Mouse (Mus musculus): ENCODE results near the gene Zkscan1. TPM values are rescaled to one million over a fixed set of nuclear protein-coding genes. Genes with fewer than 3 reads are reported as not detected.

Gene Zkscan1
- polyA plus RNA-seq, 1 experiment from 2014 or later = 8.4 TPM

DNA sequence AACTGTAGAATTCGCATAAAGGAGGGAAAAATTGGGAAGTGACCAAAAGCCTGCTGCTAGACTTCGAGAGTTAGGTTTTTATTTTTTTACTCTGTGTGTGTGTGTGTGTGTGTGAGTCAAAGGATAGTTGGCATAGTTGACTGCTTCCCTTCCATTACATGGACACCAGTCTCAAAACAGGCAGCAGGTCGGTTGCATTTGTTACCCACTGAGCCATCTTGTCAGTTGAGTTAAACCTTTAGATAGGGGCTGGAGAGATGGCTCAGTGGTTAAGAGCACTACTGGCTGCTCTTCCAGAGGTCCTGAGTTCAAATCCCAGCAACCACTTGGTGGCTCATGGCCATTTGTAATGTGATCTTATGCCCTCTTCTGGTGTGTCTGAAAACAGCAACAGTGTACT, 33.2 kb downstream of the Zkscan1 start:
- 63% methylated on average over 3 of the region's 3 CpGs for WGBS

GRCm38 (mm10) chr5:138132425-138133064, 47.7 kb downstream of the Zkscan1 start:
- Histone ChIP-seq H3K36me3 (peaks cover 66% of the 10 kb centered on the region), H3K9ac (no peak overlapping the region), H3K4me3 (no peak overlapping the region), H3K27me3 (no peaks in the 10 kb centered on the region), H3K9me3 (replicated peaks) (no peaks in the 10 kb centered on the region), H3K4me1 (replicated peaks) (no peaks in the 10 kb centered on the region), H3K4me2 (no peak overlapping the region), H3K27ac (no peak overlapping the region)
- WGBS = 78% methylated on average over 5 of the region's 5 CpGs
- no peak for ATAC-seq (replicated peaks; ENCODE audit: insufficient number of reproducible peaks, insufficient read depth, low FRiP score, low read depth)

More for the DNA sequence above, 33.2 kb downstream of the Zkscan1 start:
- H3K4me1 ChIP-seq (replicated peaks) = peaks cover 20% of the 10 kb centered on the region
- H3K27me3 ChIP-seq = no peaks in the 10 kb centered on the region
- ATAC-seq (replicated peaks; ENCODE audit: insufficient number of reproducible peaks, insufficient read depth, low FRiP score, low read depth) = no peak
- H3K27ac ChIP-seq = no peak overlapping the region; the same call in 1 of the 2 replicates
- H3K4me3 ChIP-seq = peak overlapping the region; percentile 76
- no peaks in the 10 kb centered on the region for H3K9me3 ChIP-seq (replicated peaks)
- H3K36me3 ChIP-seq = peaks cover 18% of the 10 kb centered on the region
- H3K4me2 ChIP-seq = peak overlapping the region; percentile 69
- H3K9ac ChIP-seq = no peak overlapping the region

DNA sequence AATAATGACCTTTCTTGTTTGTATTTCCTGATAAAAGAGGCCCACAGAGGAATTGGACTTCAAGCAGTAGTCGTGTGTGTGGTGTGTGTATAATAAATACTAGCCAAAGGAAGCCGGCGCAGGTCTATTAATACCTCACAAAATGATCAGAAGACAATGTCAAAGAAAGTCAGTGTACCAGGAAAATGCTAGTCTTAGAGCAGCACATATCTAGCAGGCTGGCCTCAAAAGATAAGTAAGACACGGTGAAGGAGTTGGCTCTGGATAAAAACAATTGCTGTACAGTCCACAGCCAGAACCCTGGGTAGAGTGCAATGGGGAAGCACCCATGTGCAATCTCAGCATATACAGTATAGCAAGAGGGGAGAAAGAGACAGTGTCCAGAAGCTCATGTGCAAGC, 52.4 kb downstream of the Zkscan1 start:
- no peak for ATAC-seq (replicated peaks; ENCODE audit: insufficient number of reproducible peaks, insufficient read depth, low FRiP score, low read depth)
- H3K36me3 ChIP-seq = peaks cover 37% of the 10 kb centered on the region
- H3K4me3 ChIP-seq = no peak overlapping the region
- 58% methylated on average over 4 of the region's 4 CpGs for WGBS
- H3K9ac ChIP-seq = no peak overlapping the region
- no peak overlapping the region for H3K4me2 ChIP-seq
- H3K9me3 ChIP-seq (replicated peaks) = no peaks in the 10 kb centered on the region
- H3K27ac ChIP-seq = no peak overlapping the region
- H3K27me3 ChIP-seq = no peaks in the 10 kb centered on the region
- H3K4me1 ChIP-seq (replicated peaks) = no peaks in the 10 kb centered on the region

- no peaks in the 10 kb centered on the region for H3K9me3 ChIP-seq (replicated peaks)
- H3K9ac ChIP-seq = no peak overlapping the region
- no peaks in the 10 kb centered on the region for H3K27me3 ChIP-seq
- no peaks in the 10 kb centered on the region for H3K4me1 ChIP-seq (replicated peaks)
- peaks cover 32% of the 10 kb centered on the region for H3K36me3 ChIP-seq
- no peak overlapping the region for H3K4me3 ChIP-seq
- no peak overlapping the region for H3K27ac ChIP-seq
- WGBS = 56% methylated on average over 8 of the region's 8 CpGs
- ATAC-seq (replicated peaks; ENCODE audit: insufficient number of reproducible peaks, insufficient read depth, low FRiP score, low read depth) = no peak
- H3K4me2 ChIP-seq = no peak overlapping the region
Measured at GRCm38 (mm10) chr5:138137935-138138549, 53.2 kb downstream of the Zkscan1 start.

- H3K4me2 ChIP-seq = no peak overlapping the region
- no peak overlapping the region for H3K27ac ChIP-seq
- ATAC-seq (replicated peaks; ENCODE audit: insufficient number of reproducible peaks, insufficient read depth, low FRiP score, low read depth) = no peak
- whole genome bisulfite sequencing = 56% methylated on average over 4 of the region's 4 CpGs
- H3K36me3 ChIP-seq = peaks cover 29% of the 10 kb centered on the region
- H3K4me1 ChIP-seq (replicated peaks) = no peaks in the 10 kb centered on the region
- no peaks in the 10 kb centered on the region for H3K27me3 ChIP-seq
- no peak overlapping the region for H3K9ac ChIP-seq
- no peak overlapping the region for H3K4me3 ChIP-seq
- H3K9me3 ChIP-seq (replicated peaks) = no peaks in the 10 kb centered on the region
Measured at GRCm38 (mm10) chr5:138138585-138138984, 53.7 kb downstream of the Zkscan1 start.

DNA sequence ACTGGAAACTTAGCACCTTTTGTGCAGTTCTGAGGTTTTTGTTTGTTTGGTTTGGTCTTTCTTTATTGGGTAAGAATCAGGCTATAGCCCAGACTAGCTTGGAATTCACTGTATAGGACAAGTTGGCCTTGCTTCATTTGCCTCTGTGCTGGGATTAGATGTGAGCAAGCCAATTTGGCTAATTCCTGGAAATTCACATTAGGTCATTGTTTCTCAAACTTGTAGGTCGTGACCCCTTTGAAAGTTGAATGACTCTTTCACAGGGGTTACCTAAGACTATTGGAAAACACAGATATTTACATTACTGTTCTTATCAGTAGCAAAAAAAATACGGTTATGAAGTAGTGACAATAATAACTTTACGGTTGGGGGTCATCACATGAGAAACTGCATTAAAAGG, 69.5 kb downstream of the Zkscan1 start:
- Histone ChIP-seq H3K4me3 (peak overlapping the region; percentile 78), H3K4me1 (replicated peaks) (peaks cover 2% of the 10 kb centered on the region; the same call in 1 of the 2 replicates), H3K9ac (peak overlapping the region; percentile 69; the same call in 1 of the 2 replicates), H3K36me3 (peaks cover 27% of the 10 kb centered on the region), H3K27ac (no peak overlapping the region), H3K27me3 (no peaks in the 10 kb centered on the region), H3K9me3 (replicated peaks) (no peaks in the 10 kb centered on the region), H3K4me2 (peak overlapping the region; percentile 68)
- 75% methylated on average over 3 of the region's 3 CpGs for WGBS
- ATAC-seq (replicated peaks; ENCODE audit: insufficient number of reproducible peaks, insufficient read depth, low FRiP score, low read depth) = no peak

DNA sequence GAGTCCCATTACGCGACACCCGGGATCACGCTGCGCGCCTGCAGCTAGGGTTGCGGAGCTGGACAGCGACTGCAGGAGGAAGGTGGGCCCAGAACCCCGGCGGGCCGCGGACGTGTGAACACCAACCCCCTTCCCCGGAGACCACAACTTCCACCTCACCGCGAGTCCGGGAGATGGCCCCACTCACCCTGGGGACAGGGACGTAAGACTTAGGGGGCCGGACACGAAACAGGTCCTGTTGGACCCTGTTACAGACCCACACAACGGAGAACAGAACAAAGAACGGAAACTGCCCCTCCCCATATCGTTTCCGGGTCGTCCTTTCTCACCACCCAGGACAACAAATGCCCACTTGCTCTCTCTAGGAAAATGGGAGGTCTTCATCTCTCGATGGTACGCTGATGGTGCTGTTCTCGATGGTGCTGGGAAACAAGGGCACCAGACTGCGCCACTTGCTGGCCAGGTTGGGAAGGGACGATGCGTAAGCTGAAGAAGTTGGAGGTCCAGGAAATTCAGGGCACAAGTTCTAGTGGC, 70.6 kb downstream of the Zkscan1 start, which contains the start of gene Zfp113:
Gene Zfp113, minus strand, starts transcription at position 302 of the 534 bp plus-strand sequence.
- Histone ChIP-seq H3K27me3 (no peaks in the 10 kb centered on the region), H3K4me2 (peak within 1 kb of the TSS; percentile 68), H3K4me3 (peak within 1 kb of the TSS; percentile 78), H3K27ac (peak within 1 kb of the TSS; percentile 90), H3K9me3 (replicated peaks) (no peaks in the 10 kb centered on the region), H3K4me1 (replicated peaks) (peaks cover 2% of the 10 kb centered on the region; the same call in 1 of the 2 replicates), H3K9ac (peak within 1 kb of the TSS; percentile 69), H3K36me3 (peaks cover 23% of the 10 kb centered on the region)
- peak; percentile 97 for ATAC-seq (replicated peaks; ENCODE audit: insufficient number of reproducible peaks, insufficient read depth, low FRiP score, low read depth)
- whole genome bisulfite sequencing = under 1% methylated on average over 31 of the region's 31 CpGs

Other genes with a start within 250 kb of the Zkscan1 start
- gene Pilra, start 248.8 kb upstream of the Zkscan1 start, polyA plus RNA-seq (2015; fragmentation: Nextera tagmentation; extraction: Ambion mirVana) = 1.8 and 2.2 TPM in 2 replicates
- gene Pilrb1, start 227.0 kb upstream of the Zkscan1 start, polyA plus RNA-seq (2015; fragmentation: Nextera tagmentation; extraction: Ambion mirVana) = 0.58 and 0.61 TPM in 2 replicates
- 1.5 and 3.4 TPM in 2 replicates for gene Pilrb2, start 213.3 kb upstream of the Zkscan1 start, polyA plus RNA-seq (2015; fragmentation: Nextera tagmentation; extraction: Ambion mirVana)
- 0.09 TPM in 1 of 2 replicates, not detected in the other for gene Cyp3a13, start 163.5 kb upstream of the Zkscan1 start, polyA plus RNA-seq (2015; fragmentation: Nextera tagmentation; extraction: Ambion mirVana)
- 0.08 TPM in 1 of 2 replicates, not detected in the other for gene Gjc3, start 122.0 kb upstream of the Zkscan1 start, polyA plus RNA-seq (2015; fragmentation: Nextera tagmentation; extraction: Ambion mirVana)
- 0.13 TPM in 1 of 2 replicates, not detected in the other for gene Azgp1, start 103.6 kb upstream of the Zkscan1 start, polyA plus RNA-seq (2015; fragmentation: Nextera tagmentation; extraction: Ambion mirVana)
- gene Smok3a, start 63.8 kb upstream of the Zkscan1 start, polyA plus RNA-seq (2015; fragmentation: Nextera tagmentation; extraction: Ambion mirVana) = not detected in 2 replicates
- not detected in 2 replicates for gene Smok3b, start 63.7 kb upstream of the Zkscan1 start, polyA plus RNA-seq (2015; fragmentation: Nextera tagmentation; extraction: Ambion mirVana)
- not detected in 2 replicates for gene Smok3c, start 31.9 kb upstream of the Zkscan1 start, polyA plus RNA-seq (2015; fragmentation: Nextera tagmentation; extraction: Ambion mirVana)
- 31.2 and 45.8 TPM in 2 replicates for gene Zscan21, start 31.8 kb downstream of the Zkscan1 start, polyA plus RNA-seq (2015; fragmentation: Nextera tagmentation; extraction: Ambion mirVana)
- 10.5 and 14.3 TPM in 2 replicates for gene Zfp113, start 70.7 kb downstream of the Zkscan1 start, polyA plus RNA-seq (2015; fragmentation: Nextera tagmentation; extraction: Ambion mirVana)
- 231 and 274 TPM in 2 replicates for gene Cops6, start 76.0 kb downstream of the Zkscan1 start, polyA plus RNA-seq (2015; fragmentation: Nextera tagmentation; extraction: Ambion mirVana)
- 10.4 and 13.9 TPM in 2 replicates for gene Ap4m1, start 86.9 kb downstream of the Zkscan1 start, polyA plus RNA-seq (2015; fragmentation: Nextera tagmentation; extraction: Ambion mirVana)
- 91.8 and 123 TPM in 2 replicates for gene Mcm7, start 87.3 kb downstream of the Zkscan1 start, polyA plus RNA-seq (2015; fragmentation: Nextera tagmentation; extraction: Ambion mirVana)
- gene Taf6, start 102.4 kb downstream of the Zkscan1 start, polyA plus RNA-seq (2015; fragmentation: Nextera tagmentation; extraction: Ambion mirVana) = 54.4 and 61.7 TPM in 2 replicates
- 18.8 and 27.3 TPM in 2 replicates for gene Cnpy4, start 102.4 kb downstream of the Zkscan1 start, polyA plus RNA-seq (2015; fragmentation: Nextera tagmentation; extraction: Ambion mirVana)
- gene Mblac1, start 109.2 kb downstream of the Zkscan1 start, polyA plus RNA-seq (2015; fragmentation: Nextera tagmentation; extraction: Ambion mirVana) = 5.1 and 6.7 TPM in 2 replicates
- not detected in 2 replicates for gene Nxpe5, start 140.8 kb downstream of the Zkscan1 start, polyA plus RNA-seq (2015; fragmentation: Nextera tagmentation; extraction: Ambion mirVana)
- gene Lamtor4, start 170.4 kb downstream of the Zkscan1 start, polyA plus RNA-seq (2015; fragmentation: Nextera tagmentation; extraction: Ambion mirVana) = 78.6 and 81.2 TPM in 2 replicates
- 2.9 and 4.7 TPM in 2 replicates for gene BC037034, start 178.9 kb downstream of the Zkscan1 start, polyA plus RNA-seq (2015; fragmentation: Nextera tagmentation; extraction: Ambion mirVana)
- 0.59 and 0.76 TPM in 2 replicates for gene Gal3st4, start 187.8 kb downstream of the Zkscan1 start, polyA plus RNA-seq (2015; fragmentation: Nextera tagmentation; extraction: Ambion mirVana)
- 0.10 TPM in 1 of 2 replicates, not detected in the other for gene Gm43720, start 194.9 kb downstream of the Zkscan1 start, polyA plus RNA-seq (2015; fragmentation: Nextera tagmentation; extraction: Ambion mirVana)
- 6.3 and 8.6 TPM in 2 replicates for gene Gpc2, start 194.9 kb downstream of the Zkscan1 start, polyA plus RNA-seq (2015; fragmentation: Nextera tagmentation; extraction: Ambion mirVana)
- gene Stag3, start 195.2 kb downstream of the Zkscan1 start, polyA plus RNA-seq (2015; fragmentation: Nextera tagmentation; extraction: Ambion mirVana) = 1.4 and 2.5 TPM in 2 replicates